In the genomic region with DNA sequence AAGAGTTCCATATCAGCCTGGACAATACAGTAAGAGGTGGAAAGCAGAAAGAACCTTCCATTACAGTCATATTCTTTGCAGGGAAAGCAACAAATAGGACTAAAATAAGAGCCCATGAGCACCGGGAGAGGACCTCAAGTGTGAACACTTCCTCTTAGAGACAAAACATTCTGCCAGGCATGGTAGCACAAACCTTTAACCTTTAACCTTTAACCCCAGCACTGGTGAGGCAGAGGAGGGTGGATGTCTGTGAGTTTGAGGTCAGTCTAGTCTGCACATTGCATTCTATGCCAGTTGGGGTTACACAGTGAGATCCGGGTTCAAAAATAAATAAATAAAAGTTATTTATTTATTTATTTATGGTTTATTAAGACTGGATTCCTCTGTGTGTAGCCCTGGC, we compare ENCODE assay signal across 22 mouse cellular contexts. TPM values are rescaled to one million over a fixed set of nuclear protein-coding genes. Genes with fewer than 3 reads are reported as not detected.
"Had no signal": no experiment of that assay in that cellular context is flagged by ENCODE, and none has a peak within 500 bp of the region (broad histone marks: within the 10 kb centered on the region; RNA-seq: fewer than 3 reads in every experiment).

No protein-coding gene starts in this region.

- H3K4me2 ChIP-seq: lung, embryonic 15.5 days; midbrain, embryonic 11.5 days; midbrain, embryonic 13.5 days; midbrain, embryonic 15.5 days; neural tube, embryonic 12.5 days; stomach, embryonic 15.5 days had no signal

- H3K4me3 ChIP-seq: lung, embryonic 15.5 days; midbrain, embryonic 13.5 days; midbrain, embryonic 15.5 days; neural tube, embryonic 12.5 days; stomach, embryonic 15.5 days had no signal

- H3K27ac ChIP-seq: lung, embryonic 15.5 days; macrophage; midbrain, embryonic 13.5 days; midbrain, embryonic 15.5 days; neural tube, embryonic 12.5 days; stomach, embryonic 15.5 days; stomach, postnatal 0 days had no signal

- ATAC-seq: liver, postnatal 0 days; lung, postnatal 0 days; midbrain, embryonic 13.5 days; midbrain, embryonic 15.5 days had no signal

- DNase-seq: liver, postnatal 0 days; lung, adult 2 months; lung, postnatal 14 days; lung, postnatal 36 days; right cerebral cortex, postnatal 14 days; thymus, adult 2 months; thymus, postnatal 25 days; thymus, postnatal 4 days had no signal

- H3K9me3 ChIP-seq: lung, embryonic 15.5 days; midbrain, embryonic 13.5 days; midbrain, embryonic 15.5 days; neural tube, embryonic 12.5 days; stomach, embryonic 15.5 days had no signal

- H3K9ac ChIP-seq: liver, postnatal 0 days; lung, embryonic 15.5 days; midbrain, embryonic 13.5 days; midbrain, embryonic 15.5 days; neural tube, embryonic 12.5 days; stomach, embryonic 15.5 days had no signal

- H3K27me3 ChIP-seq: lung, embryonic 15.5 days; midbrain, embryonic 13.5 days; midbrain, embryonic 15.5 days; neural tube, embryonic 12.5 days; stomach, embryonic 15.5 days had no signal

RNA-seq across cellular contexts. Expression of a gene that starts 14.8 kb away (rescaled TPM):
- total RNA-seq: monocyte, adult 5-6 weeks had no signal

RNA-seq across cellular contexts. Expression of a gene that starts 36.1 kb away (rescaled TPM):
- total RNA-seq: megakaryocyte progenitor cell, adult 5-6 weeks; monocyte, adult 5-6 weeks; neutrophil, adult 5-6 weeks had no signal
- polyA plus RNA-seq: macrophage; midbrain, embryonic 11.5 days; midbrain, embryonic 13.5 days; neural tube, embryonic 12.5 days; neural tube, embryonic 14.5 days; stomach, postnatal 0 days; urinary bladder, adult 2 months had no signal
